Mouse (Mus musculus) brain, adult 2 months (tissue): ENCODE data around the gene Capzb.
A peak's percentile ranks its signal among the peaks of the same experiment; 100 is the strongest.

Source experiments
- DNase-seq: peaks from one replicate; pipeline ENCODE4 v3.0.0; 2011; ENCODE audit warnings: low read depth, low spot score

Capzb gene

GRCm38 (mm10) chr4:139305521-139305920 lies 112.8 kb downstream of the Capzb start:
- DNase-seq: no peak

GRCm38 (mm10) chr4:139307916-139308315 lies 115.2 kb downstream of the Capzb start:
- no peak for DNase-seq

GRCm38 (mm10) chr4:139309651-139310050 lies 117.0 kb downstream of the Capzb start:
- DNase-seq: no peak

- DNase-seq: peak; percentile 97
Observed at GRCm38 (mm10) chr4:139310171-139310898, 117.6 kb downstream of the Capzb start, which contains the start of the genes Pqlc2 and Akr7a5. Gene Pqlc2, minus strand, starts transcription at chr4:139310708. Gene Akr7a5, plus strand, starts transcription at chr4:139310744.

- DNase-seq: no peak
Observed at GRCm38 (mm10) chr4:139310899-139311701, 118.4 kb downstream of the Capzb start.

GRCm38 (mm10) chr4:139311707-139312106 lies 119.0 kb downstream of the Capzb start:
- DNase-seq: no peak

GRCm38 (mm10) chr4:139312632-139313031 lies 119.9 kb downstream of the Capzb start:
- DNase-seq: no peak

- no peak for DNase-seq
Observed at GRCm38 (mm10) chr4:139318449-139318848, 125.8 kb downstream of the Capzb start.

- no peak for DNase-seq
Observed at GRCm38 (mm10) chr4:139319740-139320139, 127.0 kb downstream of the Capzb start.

GRCm38 (mm10) chr4:139330605-139331004 lies 137.9 kb downstream of the Capzb start:
- peak; percentile 54 for DNase-seq

GRCm38 (mm10) chr4:139334631-139335295 lies 142.1 kb downstream of the Capzb start:
- no peak for DNase-seq

- no peak for DNase-seq
Observed at GRCm38 (mm10) chr4:139335507-139335906, 142.8 kb downstream of the Capzb start.

- DNase-seq: peak; percentile 89
Observed at GRCm38 (mm10) chr4:139336822-139337483, 144.3 kb downstream of the Capzb start.

- DNase-seq: no peak
Observed at GRCm38 (mm10) chr4:139338145-139338544, 145.4 kb downstream of the Capzb start.

GRCm38 (mm10) chr4:139340835-139341234 lies 148.1 kb downstream of the Capzb start:
- no peak for DNase-seq
